Mouse (Mus musculus): Measurements from ENCODE around the gene Commd2. TPM values are rescaled to one million over a fixed set of nuclear protein-coding genes. Genes with fewer than 3 reads are reported as not detected.

Gene Commd2
- polyA plus RNA-seq, 1 experiment = 23.1 TPM

- 49% methylated on average over 7 of the region's 7 CpGs for WGBS
- Histone ChIP-seq H3K4me1 (ENCODE audit: control insufficient read depth, insufficient read depth, low read length) (no peaks in the 10 kb centered on the region), H3K4me3 (replicated peaks; ENCODE audit: extremely low read depth, low read depth, low read length) (no peak overlapping the region)
- no peak for DNase-seq
- TF ChIP-seq POLR2A (IDR thresholded peaks at IDR 0.05; ENCODE audit: borderline replicate concordance, extremely low read depth, low read depth, low read length) (no peak), CTCF (IDR thresholded peaks at IDR 0.05; ENCODE audit: insufficient read depth, low read length) (no peak)
Observed at GRCm38 (mm10) chr3:57596566-57596965, 54.9 kb downstream of the Commd2 start.

- TF ChIP-seq CTCF (IDR thresholded peaks at IDR 0.05; ENCODE audit: insufficient read depth, low read length) (no peak), POLR2A (IDR thresholded peaks at IDR 0.05; ENCODE audit: borderline replicate concordance, extremely low read depth, low read depth, low read length) (no peak)
- DNase-seq = no peak
- Histone ChIP-seq H3K4me3 (replicated peaks; ENCODE audit: extremely low read depth, low read depth, low read length) (no peak overlapping the region), H3K4me1 (ENCODE audit: control insufficient read depth, insufficient read depth, low read length) (no peaks in the 10 kb centered on the region)
Observed at GRCm38 (mm10) chr3:57595506-57595905, 56.0 kb downstream of the Commd2 start.

Other genes starting within 250 kb of the Commd2 start
- 0.07 TPM in 1 of 2 replicates, not detected in the other for gene Tm4sf4, start 226.4 kb downstream of the Commd2 start, polyA plus RNA-seq (2012; rRNA removed)
- 55.7 and 58.7 TPM in 2 replicates for gene Wwtr1, start 75.8 kb downstream of the Commd2 start, polyA plus RNA-seq (2012; rRNA removed)
- gene Ankub1, start 41.1 kb upstream of the Commd2 start, polyA plus RNA-seq (2012; rRNA removed) = 0.26 and 0.51 TPM in 2 replicates
- 46.5 and 74.5 TPM in 2 replicates for gene Rnf13, start 84.3 kb upstream of the Commd2 start, polyA plus RNA-seq (2012; rRNA removed)
- 5.4 and 11.1 TPM in 2 replicates for gene Pfn2, start 196.4 kb upstream of the Commd2 start, polyA plus RNA-seq (2012; rRNA removed)

All from lung, adult 2 months (tissue).